Mouse (Mus musculus): ENCODE results near the gene Dtnb.

DNA sequence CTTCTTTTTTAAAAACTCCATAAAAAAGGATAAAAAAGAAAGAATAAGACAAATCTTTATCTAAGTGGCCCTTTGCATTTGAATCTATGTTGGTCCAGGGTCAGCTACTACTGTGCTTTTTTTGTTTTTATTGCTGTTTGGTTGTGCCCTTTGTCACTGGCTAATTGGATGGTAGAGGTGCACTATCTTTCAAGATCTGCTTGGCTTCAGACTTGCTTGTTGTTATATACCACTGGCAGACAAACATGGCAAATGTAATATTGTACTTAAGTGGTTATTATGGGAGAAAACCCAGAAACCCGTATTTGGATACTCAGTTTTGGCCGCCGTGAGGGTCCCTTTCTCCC, 46.8 kb downstream of the Dtnb start:
- TF ChIP-seq CTCF (IDR thresholded peaks at IDR 0.05; ENCODE audit: low read depth, low read length), result no peak
- TF ChIP-seq GATA1 (IDR thresholded peaks at IDR 0.05; ENCODE audit: borderline replicate concordance, low read length), result no peak
- TF ChIP-seq TAL1 (conservative IDR thresholded peaks at IDR 0.05; ENCODE audit: low read depth, low read length), result no peak
- no peak for TF ChIP-seq POLR2AphosphoS5 (IDR thresholded peaks at IDR 0.05; ENCODE audit: insufficient replicate concordance, low read depth, low read length)
